Mouse (Mus musculus) 416B (cell line): ENCODE measurements around the gene Msi2.

Experiments used
- DNase-seq: peaks from one replicate; pipeline ENCODE4 v3.0.0; 2011; ENCODE audit warnings: low read depth

Gene Msi2

GRCm38 (mm10) chr11:88636319-88636718 is 82.0 kb downstream of the Msi2 start:
- DNase-seq = no peak

DNA sequence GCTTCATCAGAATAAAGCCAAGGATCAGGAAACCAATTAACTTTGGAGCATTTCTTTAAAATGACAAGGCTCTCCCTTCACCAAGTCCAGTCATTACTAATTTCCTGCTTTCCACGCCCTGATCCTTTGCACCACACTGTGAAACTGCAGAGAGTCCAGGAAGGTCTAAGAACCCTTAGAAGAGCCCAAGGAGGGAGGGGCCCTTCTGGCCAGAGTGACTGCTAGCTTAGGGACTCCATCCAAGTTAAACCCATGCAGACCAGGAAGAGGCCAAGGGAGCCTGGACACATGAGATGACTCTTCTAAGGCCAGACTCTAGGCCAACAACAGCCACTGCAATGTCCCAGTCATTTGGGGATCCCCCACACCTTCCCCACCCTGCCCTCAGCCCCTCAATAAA is 83.7 kb downstream of the Msi2 start:
- no peak for DNase-seq

GRCm38 (mm10) chr11:88631932-88632230 is 86.4 kb downstream of the Msi2 start:
- DNase-seq = peak; percentile 88

DNA sequence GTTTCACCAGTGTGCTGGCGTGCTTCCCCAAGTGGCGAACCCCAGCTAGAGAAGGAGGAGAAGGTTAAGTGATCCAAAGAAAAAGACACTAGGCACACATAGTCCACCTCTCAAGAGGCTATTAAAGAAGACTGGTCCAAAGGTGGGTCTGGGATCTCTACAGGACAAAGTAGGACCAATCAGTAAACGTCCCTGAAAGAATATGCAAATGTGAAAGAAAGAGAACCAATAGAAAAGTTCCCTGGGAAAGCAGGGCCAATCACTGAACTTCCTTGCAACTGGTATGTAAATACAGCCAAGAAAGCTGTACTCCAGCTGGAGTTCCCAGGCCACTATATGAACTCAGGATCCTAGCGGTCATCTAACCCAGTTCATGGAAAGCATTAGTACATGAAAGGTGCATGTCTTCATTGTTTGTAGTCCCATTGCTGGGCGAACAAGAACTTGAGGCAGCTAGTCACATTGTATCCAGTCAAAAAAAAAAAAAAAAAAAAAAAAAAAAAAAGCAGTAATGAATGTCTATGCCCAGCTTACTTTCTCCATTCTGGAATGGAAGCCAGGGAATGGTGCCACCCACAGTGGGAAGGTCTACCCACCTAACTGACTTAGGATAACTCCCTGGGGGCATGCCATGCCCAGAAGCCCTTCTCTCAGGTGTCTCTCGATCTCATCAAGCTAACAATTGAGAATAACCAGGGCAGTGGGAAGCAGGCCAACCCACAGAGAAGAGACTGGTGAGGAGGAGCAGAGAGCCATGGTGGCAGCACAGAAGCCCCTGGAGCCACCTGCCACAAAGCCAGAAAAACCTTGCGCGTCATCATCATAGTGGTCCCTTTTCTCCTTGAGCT is 87.0 kb downstream of the Msi2 start:
- peak; percentile 26 for DNase-seq

- no peak for DNase-seq
These were observed 88.7 kb downstream of the Msi2 start for GRCm38 (mm10) chr11:88629619-88630018.

GRCm38 (mm10) chr11:88629165-88629564 is 89.1 kb downstream of the Msi2 start:
- no peak for DNase-seq

GRCm38 (mm10) chr11:88628676-88629075 is 89.6 kb downstream of the Msi2 start:
- DNase-seq = no peak

DNA sequence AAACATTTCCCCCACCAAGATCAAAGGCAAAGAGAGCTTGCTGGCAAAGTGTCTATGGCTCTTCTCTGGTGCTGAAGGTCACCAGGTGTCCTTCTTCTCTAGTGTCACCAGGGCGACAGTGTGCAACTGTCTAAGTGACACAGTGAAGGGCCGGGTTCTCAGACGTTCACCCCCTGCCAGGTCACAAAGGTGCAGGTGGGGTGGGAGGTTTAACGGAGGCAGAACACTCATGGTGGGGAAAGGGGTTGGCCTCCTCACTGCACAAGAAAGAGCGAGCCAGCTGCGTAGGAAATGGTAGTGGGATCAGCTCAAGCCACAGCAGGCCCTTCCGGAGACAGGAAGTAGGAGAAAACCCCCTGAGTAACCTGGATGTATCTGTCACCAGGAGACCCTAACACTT is 91.0 kb downstream of the Msi2 start:
- no peak for DNase-seq

DNA sequence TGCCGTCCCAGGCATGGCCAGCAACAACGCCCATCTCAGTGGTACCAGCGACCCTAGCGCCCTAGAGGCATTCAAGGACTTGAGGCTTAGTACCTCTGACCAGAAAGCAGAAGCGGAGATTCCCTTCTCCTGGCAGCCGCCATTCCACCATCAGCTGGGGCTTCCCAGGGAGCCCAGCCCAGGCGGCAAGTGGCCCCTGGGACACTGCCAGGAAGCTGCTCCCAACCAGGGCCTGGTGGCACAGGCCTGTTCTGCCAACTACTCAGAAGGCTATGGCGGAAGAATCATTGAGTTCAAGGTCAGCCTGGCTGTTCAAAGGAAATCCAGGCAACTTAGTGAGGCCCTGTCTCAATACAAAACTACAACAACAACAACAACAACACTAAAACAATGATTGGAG is 91.7 kb downstream of the Msi2 start:
- DNase-seq = no peak

DNA sequence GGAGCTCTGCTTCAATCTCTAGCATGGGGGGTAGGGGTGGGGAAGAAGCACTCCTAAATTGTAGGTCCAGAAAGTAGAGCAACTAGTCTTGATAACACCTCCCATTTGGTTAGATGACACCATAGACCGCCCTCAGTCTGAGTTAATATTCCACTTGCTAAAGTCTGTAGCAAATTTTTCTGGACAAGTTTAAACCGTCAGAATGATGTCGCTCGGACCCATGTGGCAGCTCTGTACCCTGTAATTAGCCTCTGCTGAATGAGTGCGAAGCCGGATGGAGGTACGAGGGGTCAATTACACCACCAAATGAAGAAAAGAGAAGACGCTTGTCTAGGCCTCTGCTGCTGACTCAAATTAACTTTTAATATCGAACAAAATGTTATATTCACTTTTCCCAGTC is 92.3 kb downstream of the Msi2 start:
- no peak for DNase-seq

- DNase-seq = no peak
These were observed 93.2 kb downstream of the Msi2 start for GRCm38 (mm10) chr11:88625063-88625462.

DNA sequence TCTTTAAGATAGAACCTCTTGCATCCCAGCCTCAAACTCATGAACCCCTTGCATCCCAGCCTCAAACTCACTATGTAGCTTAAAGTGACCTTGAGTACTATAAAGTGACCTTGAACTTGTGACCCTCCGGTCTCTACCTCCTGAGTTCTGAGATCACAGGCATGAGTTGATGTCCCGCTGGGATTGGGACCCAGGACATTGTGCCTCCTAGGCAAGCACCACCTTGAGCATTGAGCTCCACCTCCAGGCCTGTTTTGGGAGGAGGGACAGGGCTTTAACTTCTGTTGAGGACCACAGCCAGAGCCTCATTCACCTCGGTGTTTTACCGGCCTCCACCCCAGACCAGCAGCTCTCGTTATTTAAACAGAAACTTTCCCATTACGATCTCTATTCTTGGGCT is 93.7 kb downstream of the Msi2 start:
- no peak for DNase-seq

DNA sequence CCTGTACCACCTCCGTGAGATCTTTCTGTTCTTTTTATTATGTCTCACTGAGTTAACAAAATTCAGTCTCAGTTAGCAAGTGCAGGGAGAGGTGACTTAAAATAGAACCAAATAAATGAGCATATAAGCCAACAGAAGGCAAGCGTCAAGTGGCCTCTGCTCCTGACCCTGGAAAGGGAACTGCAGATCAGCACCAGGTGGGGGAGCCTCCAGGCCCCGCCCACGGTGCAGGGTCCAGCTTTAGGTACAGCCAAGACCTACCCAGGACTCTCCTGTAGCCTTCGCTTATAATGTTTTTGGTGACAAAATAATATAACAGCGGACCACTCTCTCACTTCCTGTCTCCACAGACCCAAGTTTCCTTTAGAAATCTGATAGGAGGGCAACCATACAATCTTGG is 94.6 kb downstream of the Msi2 start:
- no peak for DNase-seq

- DNase-seq = no peak
These were observed 95.8 kb downstream of the Msi2 start for GRCm38 (mm10) chr11:88622496-88622895.

- DNase-seq = no peak
These were observed 96.5 kb downstream of the Msi2 start for GRCm38 (mm10) chr11:88621789-88622188.

DNA sequence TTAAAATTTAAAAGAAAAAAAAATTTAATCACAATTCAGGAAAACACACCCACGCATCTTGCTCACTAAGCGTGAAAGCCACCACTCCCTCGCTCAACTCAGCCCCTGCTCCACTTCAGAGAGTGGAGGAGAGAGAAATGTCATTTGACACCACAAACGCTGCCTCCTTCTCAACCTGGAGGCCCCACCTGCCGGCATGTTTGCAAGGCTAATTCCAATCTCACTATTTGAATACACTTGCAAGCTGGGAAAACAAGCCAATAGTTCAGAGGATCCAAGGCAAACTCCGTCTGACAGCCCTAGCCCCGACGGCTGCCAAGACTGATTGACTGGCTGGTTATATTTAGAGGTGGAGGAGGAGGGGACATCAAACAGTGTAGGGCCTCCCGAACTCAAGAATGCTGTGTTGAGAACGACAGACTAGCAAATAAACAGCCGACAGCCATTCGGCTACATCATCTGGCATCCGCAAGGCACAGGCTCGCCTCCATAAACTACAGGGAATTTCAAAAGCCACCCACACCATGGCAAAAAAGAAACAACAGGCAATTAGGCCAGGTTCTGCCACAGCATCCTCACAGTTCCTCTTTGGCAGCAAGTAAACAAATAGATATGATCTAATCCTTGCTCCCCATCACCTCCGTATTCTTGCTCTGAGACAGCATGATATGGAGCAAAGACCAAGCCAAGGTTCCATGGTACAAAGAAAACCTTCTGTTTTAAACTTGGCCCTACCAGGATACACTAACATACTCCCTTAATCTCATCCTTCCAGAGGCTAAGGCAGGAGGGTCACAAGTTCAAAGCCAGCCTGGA is 97.9 kb downstream of the Msi2 start:
- no peak for DNase-seq

DNA sequence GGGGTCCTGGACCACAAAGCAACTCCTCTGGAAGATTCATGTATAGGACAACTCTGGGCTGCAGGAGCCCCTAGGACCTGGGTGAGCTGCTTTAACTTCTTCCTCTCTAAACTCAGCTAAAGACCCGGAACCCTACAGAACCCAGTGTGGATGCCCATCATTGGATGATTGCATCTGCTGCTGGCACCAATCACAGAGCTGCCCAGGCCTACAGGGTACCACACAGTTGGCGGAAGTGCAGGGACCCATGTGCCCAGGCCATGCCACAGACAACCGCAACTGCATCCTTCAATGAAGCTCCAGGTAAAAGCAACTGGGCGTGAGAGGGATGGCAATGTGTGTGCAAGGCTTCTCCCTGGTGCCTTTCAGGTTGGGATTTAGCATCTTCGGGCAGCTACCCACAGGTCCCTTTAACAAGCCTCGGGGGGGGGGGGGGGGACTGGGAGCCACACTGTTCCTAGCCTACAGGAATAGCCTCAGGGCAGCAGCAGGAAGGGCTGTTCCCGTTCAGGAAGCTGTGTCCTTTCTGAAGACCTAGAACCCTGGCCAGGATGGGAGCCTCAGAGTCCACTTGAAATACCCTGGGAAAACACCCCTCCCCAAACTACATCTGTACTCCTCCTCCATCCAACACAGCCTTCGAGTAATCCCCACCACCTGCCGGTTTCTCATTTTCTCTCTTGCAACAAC is 98.7 kb downstream of the Msi2 start:
- DNase-seq = no peak

DNA sequence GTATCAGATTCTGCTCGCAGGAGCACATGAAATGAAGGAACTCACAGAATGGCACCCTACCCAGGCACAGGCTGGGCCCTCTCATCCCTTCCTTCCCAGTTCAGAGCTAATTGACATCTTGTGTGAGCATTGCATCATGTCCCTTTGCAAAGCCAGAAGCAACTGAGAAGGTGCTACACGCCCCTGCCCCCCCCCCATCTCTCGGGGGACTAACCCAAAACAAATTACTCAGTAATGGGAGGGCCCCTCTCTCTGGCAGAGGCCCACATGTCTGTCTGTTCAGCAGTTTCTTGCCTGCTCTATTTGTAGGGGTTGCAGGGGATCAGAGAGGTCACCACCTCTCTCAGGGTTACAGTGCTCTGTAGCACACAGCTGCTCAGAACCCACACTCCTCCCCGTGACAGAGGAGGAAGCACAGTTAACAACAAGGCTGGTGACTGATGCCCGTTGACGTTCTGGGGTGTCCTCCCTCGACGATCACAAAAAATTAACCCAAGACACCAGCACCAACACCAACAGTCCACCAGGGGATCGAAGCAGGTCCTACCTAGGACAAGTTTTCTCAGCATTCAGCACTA is 99.5 kb downstream of the Msi2 start:
- peak; percentile 44 for DNase-seq

DNA sequence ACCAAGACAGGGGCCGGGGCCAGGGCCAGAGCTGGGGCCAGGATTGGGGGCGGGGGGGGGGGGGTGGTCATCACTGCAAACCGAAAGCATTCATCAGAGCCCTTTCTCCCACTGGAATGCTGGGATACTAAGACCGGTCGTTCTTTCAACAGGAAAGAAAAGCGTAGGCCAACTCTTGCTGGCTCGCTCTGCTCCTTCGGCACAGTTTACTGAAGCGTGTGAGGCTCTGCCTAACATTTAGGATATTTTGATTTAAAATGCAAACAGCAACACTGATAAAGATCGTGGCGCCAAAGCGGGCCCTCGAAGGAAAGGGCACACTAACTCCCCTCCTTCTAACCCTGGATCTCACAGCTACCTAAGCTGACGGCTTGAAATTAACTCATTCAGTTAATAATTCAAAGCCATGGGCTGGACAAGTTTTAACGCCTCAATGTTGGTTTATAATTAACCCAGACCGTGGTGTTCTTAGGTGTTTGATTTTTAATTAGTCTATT is 100.3 kb downstream of the Msi2 start:
- no peak for DNase-seq

GRCm38 (mm10) chr11:88617380-88617779 is 100.9 kb downstream of the Msi2 start:
- DNase-seq = no peak

- peak; percentile 29 for DNase-seq
These were observed 103.6 kb downstream of the Msi2 start for GRCm38 (mm10) chr11:88614527-88615305.
